Mouse (Mus musculus): Measurements from ENCODE around the gene Stat5b.

Gene Stat5b

DNA sequence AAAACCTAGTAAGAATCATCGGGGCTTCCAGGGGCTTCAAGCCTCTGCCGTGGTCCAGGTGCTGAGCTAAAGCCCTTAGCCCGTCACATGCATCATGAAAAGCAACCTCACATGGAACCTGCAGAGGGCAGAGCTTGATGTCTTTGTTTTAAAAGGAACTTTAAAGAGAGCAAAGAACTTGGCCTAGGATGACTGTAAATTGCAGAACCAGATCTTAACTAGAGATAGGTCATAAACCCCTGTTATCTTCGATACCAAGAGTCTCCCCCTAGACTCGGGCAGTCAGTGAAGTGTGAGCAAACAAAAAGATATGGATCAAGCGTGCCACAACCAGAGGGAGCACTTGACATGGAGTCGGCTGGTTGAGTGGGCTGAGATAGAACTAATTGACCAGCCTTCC is 15.1 kb upstream of the Stat5b start:
- no peak for DNase-seq

DNA sequence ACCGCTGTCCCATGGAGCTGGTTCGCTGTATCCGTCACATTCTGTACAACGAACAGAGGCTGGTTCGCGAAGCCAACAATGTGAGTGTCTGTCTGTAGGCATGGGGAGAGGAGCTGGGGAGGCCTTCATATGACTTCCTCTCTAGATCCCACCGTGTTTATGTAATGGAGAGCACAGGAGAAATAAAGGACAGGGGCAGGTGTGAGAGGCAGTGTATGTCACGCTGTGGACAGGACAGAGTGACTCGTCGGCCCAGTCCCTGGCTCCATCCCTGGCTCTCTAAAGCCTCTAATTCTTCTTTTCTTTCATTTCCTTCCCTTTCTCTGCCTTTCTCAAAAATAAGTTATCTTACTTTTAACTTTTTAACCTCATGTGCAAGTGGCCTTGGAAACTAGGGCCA is 12.6 kb upstream of the Stat5b start:
- no peak for DNase-seq

DNA sequence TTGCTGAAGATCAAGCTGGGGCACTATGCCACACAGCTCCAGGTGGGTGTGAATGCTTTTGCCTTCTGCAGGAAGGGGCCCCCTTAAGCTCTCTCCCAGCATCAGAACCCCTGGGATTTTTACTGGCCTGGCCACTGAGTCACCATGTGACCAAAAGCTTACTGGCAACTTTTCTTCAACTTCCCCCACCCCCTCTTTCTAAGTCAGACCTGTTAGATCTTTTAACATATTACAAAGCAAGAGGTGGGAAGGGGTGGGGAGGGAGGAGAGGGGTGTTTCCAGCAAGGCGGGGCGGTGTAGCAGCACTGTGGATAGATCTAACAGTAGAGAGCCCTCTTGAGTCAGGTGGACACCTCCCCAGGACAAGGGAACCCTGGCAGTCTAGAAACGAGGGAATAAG is 11.3 kb upstream of the Stat5b start:
- peak; percentile 28 for DNase-seq

DNA sequence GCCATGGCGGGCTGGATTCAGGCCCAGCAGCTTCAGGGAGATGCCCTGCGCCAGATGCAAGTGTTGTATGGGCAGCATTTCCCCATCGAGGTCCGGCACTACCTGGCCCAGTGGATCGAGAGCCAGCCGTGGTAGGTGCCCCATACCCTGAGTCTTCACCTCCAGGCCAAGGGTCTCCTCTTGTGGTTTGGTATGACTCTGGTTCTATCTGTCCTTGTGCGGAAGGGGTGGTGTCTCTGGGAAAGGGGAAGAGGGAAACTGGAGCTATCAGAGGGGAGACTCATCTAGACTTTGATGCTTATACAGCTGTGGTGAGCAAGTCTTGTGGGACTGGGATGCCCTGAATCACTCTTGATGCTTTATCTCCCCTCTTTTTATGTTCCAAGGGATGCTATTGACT is 10.8 kb upstream of the Stat5b start:
- peak; percentile 2 for DNase-seq

DNA sequence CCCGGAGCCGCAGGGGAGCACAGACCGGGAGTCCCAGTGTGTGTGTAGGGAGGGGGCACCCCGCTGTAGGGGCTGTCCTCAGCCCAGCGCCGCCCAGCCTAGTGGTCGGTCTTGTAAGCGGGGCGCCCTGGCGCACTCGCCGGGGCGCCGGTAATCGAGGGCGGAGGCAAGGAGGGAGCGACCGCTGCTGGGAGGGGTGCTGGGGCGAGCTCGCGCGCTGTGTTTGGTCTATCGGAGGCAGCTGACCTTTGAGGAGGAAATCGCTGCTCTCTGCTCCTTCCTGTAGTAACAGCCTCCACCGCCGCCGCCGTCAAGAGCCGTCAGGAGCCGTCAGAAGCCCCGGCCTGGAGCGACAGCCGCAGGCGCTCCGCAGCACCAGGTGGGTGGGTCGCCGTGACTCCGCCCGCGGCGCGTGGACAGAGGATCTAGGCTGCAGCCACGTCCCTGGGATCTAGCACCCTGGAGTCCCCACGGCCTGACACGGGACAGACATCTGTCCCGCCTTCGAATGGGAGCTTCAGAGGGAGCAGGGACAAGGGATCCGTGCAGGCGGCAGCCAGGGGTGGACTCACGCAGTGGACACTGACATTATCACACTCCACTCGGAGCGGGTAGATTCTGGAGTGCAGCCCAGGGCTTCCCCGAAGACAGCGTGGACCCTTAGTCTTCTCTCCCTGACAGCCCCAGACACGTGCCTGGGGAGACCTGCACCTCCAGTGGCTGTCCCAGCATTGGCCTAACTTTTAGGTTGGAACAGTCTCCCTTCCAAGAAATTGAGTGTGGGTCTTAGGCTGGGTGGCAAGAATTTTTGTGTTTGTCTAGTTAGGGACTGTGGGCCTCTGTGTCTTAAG is 9.9 kb upstream of the Stat5b start:
- peak; percentile 85 for DNase-seq

DNA sequence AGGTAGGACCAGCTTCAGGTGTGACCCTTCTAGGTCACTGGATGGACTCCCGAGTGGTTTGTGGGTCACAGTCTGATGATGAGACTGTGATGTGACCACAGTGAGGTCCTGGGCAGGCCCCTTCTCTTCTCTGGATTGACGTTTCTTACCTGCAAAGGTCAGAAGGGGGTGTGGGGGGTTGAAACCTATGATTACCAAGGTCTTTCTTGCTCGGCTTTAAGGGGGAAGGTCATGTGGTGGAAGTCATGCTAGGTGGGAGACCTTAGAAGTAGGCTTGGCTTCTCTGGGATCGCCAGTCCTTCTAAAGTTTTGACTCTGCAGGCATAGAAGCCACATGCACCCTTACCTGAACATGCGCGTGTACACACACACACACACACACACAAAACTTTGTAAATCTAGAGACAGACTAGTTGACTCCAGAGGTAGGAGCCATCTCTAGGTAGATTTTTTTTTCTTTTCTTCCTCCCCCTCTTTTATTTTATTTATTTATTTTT is 9.1 kb upstream of the Stat5b start:
- no peak for DNase-seq

DNA sequence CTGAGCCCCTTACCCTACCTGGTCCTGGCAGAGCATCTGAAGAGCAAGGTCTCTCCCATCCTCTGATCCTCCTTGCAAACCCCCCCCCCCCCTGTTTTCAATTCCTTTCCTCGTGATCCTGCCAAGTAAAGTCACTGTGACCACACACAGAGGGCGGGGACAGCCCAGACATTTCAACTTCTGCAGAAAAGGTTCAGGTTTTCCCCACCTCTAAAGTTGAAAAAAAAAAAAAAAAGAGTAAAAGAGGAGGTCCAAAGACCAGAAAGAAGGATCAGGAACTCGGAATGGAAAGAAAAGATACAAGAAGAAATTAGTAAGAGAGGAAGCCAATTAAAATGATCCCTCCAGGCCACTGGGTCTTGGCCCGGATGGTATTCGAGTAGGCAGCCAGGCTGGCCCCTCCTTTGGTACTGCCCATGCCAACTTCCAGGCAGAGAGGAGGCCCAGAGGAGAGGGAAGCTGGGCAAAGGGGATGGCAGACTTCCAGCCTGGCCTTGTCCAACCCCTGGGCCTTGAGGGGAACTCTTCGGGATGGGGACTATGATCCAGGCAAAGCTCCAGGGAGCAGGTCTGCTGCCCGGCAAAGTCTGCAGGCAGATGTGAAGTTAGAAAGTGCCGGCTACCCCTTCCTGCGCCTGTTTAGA is 8.5 kb upstream of the Stat5b start, which contains the start of gene Stat5a:
Gene Stat5a (plus strand): TSS at position 417 of the 644 bp plus-strand sequence.
- no peak for DNase-seq

DNA sequence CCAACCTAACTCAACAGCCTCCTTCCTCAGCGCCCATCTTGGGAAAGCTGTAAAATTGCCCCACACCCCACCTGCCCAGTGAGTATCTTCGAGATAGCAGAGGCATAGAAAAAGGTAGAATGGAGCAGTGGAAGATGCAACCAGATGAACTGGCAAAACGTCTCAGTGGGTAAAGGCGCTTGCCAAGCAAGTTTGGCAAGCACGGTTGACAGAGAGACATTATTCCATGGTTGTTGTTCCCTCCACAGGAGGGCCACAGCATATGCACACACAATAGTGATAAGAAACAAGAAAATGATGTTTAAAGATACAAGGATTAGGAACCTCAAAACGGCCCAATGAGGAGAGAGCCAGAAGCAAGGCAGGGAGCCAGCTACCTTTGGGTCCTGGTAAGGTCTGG is 7.4 kb upstream of the Stat5b start:
- no peak for DNase-seq

DNA sequence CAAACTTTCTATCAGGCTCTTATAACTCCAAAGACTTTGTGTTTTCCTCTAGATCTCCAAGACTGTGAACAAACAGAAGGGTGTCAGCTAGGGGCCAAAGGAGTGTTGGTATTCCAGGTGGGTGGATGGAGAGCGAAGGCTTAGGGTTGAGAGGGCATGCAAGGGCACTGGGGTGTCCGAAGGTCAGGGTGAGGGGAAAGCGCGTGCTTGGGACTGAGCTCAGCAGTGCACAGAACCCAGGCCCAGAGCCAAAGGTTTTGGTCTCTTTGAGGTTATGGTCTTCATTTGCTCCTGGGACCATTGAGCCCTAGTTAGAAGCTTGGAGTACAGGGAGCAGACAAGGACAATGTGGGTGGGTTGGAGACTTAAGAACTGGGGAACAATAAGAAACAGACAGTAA is 4.7 kb upstream of the Stat5b start:
- DNase-seq: no peak

DNA sequence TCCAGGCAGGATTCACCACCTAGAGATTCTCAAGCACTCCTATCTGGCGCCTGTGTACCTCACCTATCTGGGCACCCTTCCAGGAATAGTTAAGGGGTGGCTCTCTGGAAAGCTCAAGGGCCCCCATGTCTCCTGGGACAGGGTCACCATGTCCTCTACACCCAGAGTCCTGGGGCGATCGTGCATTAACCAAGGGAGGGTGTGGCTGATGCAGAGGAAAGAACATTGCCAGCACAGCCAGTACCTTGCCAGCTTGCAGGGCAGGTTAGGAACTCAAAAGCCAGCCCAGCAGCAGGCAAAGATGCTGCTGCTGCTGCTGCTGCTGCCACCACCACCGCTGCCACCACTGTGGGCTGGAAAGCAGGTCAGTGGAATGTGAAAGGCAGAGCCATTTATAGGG is 3.7 kb upstream of the Stat5b start:
- DNase-seq: no peak

DNA sequence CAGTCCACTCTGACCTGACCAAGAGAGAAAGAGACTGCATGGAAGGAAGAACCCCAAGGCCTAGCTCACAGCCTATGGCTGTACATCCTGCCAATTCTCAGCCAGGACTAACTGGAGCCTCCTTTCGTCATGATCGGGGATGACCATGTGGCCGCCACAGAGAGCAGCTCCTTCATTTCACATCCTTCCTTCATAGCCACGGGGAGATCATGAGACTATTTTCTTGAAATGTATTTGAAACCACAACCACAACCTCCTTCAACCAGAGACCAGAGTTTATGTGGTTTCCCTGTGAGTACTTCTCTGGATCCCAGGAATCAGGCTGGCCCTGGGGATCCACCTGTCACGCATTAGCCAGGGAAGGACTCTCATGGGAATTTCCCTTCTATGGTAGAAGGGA is 2.5 kb upstream of the Stat5b start:
- DNase-seq: no peak

DNA sequence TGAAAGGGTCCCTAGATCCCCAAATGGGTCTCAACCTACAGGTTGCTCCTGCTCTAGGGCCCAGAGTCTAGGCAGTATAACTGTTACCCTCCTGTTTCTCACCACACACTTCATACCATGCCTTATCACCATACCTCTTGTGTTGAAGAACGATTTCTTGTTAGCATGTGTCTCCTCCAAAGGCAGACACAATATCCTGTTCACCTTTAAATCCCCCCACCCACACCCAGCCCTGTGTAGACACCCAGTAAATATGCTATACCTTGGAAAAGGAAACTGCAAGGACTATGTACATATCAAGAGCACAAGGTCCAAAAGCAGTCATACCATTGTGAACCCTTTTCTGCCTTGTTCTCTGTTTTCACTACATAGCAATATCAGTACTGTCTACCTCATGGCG is 1.6 kb upstream of the Stat5b start:
- no peak for DNase-seq

DNA sequence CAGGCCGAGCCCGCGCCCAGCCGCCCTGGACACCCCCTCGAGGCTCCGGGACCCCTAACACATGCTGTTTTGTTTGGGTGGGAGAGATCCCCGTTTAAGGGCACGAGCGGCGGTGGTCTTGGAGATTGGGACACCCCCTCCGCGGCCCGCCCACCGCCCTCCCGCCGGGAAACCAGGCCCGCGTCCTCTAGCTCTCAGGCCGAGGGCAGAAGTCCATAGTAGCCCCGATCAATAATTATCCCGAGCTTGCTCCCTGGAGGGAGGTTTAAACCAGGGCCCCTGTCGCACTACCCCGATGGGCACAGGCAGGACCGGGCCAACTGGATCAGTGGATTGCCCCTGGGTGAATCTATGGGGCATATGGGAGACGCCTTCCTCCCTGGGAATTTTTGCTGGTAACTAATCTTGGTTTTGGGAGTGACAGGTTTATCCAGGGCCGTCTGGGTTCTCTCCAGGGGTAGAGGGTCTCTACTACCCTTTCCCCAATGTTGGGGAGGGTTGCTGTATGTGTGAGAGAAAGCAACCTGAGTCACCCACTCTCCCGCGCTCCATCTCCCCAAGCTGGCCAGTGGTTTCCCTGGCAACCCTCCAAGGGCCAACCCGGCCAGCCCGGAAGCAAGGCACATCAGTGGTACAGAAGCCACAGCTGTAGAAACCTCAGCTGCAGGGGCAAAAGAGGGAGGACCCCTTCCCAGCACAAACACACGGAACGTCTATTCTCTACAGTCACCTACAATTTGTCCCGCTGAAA is 429 bp upstream of the Stat5b start:
- peak; percentile 56 for DNase-seq

DNA sequence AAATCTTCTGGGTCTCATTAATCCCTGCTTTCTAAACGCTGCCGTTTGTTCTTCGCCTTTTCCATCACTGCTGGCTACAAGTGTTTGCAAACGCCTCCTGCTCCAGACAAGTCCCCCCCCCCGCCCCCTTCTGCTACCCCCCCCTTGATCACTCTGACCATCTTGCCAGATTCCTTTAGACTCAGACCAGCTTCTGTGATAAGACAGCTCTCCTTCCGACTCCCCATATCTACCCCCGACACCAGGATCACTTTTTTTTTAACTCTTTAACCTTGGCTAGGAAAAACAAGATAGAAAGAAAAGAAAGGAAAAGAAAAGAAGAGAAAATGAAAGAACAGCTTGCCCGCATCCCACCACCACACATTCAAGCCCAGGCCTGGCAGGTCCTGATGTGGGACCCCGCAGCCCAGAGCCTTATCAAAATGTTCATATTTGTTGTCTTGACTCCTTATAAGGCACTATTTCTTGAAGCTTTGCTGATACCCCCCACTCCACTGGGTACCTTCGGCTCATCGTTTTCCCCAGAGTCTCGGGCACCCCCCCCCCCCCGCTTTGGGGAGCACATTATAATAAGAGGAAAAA is 977 bp downstream of the Stat5b start:
- DNase-seq: peak; percentile 51

DNA sequence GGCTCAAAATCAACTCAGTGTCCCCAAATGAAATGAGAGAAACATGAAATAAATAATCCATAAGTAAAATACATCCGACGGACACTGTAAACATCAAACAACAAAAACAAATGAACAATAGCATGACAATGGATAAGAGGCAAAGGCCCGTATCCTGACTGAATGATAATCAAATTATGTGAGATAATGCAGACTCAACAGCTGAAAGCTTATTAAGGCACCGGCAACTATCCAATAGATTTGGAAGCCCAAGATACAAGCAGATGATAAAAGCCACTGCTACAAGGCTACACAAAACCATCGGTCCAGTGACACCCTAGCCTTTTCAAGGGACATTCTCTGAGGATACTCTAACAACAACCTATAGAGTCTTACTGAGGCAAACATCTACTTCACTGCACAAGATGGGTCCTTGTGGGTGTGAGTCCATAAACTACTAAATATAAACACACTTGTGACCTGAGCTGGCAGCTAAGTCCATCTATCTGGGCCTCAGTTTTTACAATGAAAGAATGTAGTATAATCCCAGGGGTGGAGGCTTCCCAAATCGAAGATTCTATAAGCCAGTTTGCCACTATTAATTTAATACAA is 1.6 kb downstream of the Stat5b start:
- no peak for DNase-seq

DNA sequence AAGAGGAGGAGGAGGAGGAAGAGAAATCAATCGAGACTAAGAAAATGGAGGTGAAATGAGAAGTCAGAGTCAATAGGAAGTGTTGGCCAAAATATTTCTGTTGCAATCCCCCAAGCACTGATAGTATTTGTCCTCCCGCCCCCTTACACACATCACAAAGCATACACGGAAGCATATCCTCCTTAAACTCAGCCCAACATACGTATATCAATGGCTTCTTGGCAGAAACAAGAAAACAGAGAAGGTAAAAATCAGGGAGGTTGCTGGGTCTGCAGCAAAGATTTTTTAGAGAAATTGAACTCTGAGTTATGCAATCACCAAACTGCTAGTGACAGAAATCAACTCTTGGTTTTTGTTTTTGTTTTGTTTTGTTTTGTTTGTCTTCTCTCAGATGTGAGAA is 2.4 kb downstream of the Stat5b start:
- no peak for DNase-seq

DNA sequence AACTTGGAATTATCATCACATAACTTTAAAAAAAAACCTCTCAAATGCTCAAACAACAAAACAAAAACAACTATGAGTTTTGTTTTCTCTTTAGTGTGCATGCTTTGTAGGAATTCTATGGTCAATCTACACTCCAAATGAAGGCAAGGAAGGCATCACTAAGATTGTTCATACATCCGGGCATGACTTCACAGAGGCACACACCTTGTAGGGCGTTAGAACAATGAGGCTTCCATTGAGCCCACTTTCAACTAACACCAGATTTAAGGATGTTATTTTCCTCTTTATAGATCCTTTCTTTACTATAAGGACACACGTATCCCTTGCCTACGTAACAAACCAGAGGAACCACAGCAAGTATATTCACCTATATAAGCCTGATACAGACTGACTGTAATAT is 3.0 kb downstream of the Stat5b start:
- DNase-seq: no peak

DNA sequence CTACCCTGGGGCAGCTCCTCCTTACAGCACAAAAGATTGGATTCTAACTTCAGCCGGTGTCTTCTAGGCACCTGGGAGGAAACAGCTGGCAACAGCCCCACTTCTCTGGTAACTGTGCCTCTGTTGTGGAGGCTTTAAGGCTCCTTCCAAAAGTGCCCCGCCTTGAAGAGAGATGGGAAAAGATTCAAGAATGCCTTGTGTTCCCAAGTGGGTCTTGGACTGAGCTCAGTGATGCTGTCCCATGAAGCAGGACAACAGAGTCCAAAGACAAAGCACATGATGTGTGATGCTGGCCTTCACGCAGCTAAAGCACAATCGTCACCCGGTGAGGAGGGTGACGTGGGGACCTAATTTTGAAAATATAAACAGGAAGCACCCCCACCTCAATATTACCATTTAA is 4.7 kb downstream of the Stat5b start:
- DNase-seq: no peak

DNA sequence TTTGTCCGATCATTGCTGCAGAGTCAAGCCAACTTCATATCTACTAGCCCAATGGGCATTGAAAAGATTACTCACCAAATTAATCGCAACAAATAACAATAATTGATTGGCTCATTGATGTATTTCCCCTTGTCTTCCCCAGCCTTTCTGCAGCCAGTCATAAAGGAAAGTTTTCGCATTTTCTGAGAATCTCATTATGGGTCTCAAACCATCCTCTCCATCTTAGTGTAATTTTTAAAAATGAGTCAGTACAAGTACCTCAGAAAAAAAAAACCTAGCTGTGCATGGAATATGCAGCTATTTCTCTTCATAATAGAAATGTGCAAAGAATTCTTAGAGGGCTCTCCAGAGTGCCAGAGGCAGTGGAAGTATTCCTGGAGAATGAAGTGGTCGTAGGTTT is 6.4 kb downstream of the Stat5b start:
- no peak for DNase-seq

DNA sequence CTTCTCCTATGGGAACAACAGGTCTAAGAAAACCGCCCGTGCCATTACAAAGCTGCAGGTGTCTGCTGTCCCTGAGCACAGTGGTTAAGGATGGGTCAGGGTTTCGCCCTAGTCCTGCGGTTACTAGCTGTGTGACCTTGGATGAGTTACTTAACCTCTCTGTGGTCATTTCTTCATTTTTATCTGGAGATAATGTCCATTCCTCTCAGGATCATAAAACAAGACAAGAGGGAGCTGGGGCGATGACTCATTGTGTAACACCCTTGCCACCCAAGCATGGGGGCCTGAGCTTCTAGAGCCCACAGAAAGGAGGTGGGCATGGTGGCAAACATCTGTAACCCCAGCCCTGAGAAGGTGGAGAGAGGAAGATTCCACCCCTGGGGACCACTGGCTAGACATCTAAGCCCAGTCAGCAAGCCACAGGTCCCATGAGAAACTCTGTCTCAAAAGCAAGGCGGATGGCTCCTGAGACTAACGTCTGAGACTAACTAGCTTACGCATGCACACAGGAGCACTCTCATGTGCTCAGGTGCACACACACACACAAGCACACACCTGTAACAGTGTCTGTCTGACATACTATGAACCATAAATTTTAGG is 7.4 kb downstream of the Stat5b start:
- no peak for DNase-seq

DNA sequence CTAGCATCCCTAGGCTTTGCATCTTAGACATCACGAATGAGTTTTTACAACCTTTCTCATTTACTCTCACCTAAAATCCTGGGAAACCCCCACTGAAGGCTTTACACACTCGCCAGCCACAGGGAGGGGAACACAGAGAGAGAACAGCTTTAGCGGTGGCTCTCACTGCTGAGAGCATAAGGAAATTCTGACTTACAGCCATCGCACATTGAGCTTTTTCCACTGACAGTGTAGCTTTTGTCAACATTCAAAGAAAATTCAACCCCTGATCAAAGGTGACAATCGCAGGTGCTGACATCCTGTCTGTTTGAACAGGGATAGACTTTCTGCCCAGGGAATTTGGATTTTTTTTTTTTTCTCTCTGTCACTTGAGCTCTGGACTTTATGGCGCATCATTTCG is 8.5 kb downstream of the Stat5b start:
- DNase-seq: no peak

DNA sequence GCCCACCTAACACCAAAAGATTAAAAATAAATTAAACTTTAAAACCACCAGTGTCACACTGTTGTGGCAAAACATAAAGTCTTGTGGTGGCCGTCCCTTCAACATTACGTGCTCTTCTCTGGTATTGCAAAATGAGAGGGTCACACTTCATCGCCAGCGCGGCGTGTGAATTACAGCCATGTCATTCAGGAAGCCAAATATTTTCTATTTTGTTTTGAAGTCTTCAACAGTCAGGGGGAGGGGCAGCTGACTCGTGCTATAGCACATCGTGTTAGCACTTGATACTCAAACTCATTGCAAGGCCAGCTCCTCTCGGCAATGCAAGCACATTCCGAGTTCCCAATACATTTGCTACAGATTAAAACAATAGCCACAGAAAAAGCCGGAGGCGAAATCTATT is 9.7 kb downstream of the Stat5b start:
- DNase-seq: peak; percentile 34

All from liver (tissue).